Mouse (Mus musculus): Measurements from ENCODE around the gene Minos1. TPM values are rescaled to one million over a fixed set of nuclear protein-coding genes. Genes with fewer than 3 reads are reported as not detected.
A peak's percentile ranks its signal among the peaks of the same experiment; 100 is the strongest.

The Minos1 gene
- polyA plus RNA-seq, 1 experiment from 2014 or later: 286 TPM

- CTCF ChIA-PET: no interaction called here
- no peak for DNase-seq (ENCODE audit: low read depth, low spot score)
- ATAC-seq: no peak
- POLR2A ChIA-PET: interaction anchor here (1.1 kb wide), 1 partner anchor 8 kb away, joined by 4 read pairs; no protein-coding TSS in a partner anchor
- TF ChIP-seq CTCF (IDR thresholded peaks at IDR 0.05): no peak
- in situ Hi-C loops (cut with MboI; ENCODE audit: low pct_unique_long_range_greater_than_20kb): no loop called here
- no peaks in the 10 kb centered on the region for H3K27me3 ChIP-seq
Observed at GRCm38 (mm10) chr4:139120998-139121397, 9.9 kb downstream of the Minos1 start.

- no peak for TF ChIP-seq CTCF (IDR thresholded peaks at IDR 0.05)
- CTCF ChIA-PET: interaction anchor here (0.9 kb wide), 1 partner anchor 9 kb away, joined by 3 read pairs; no protein-coding TSS in a partner anchor
- DNase-seq (ENCODE audit: low read depth, low spot score): no peak
- POLR2A ChIA-PET: interaction anchor here (1.1 to 1.6 kb wide), 2 partner anchors 9 to 10 kb away, joined by 4 read pairs; no protein-coding TSS in a partner anchor
- ATAC-seq: no peak
- in situ Hi-C loops (cut with MboI; ENCODE audit: low pct_unique_long_range_greater_than_20kb): no loop called here
- no peaks in the 10 kb centered on the region for H3K27me3 ChIP-seq
Observed at GRCm38 (mm10) chr4:139120281-139120814, 10.6 kb downstream of the Minos1 start.

- no peaks in the 10 kb centered on the region for H3K27me3 ChIP-seq
- no peak for DNase-seq (ENCODE audit: low read depth, low spot score)
- no peak for ATAC-seq
- in situ Hi-C loops (cut with MboI; ENCODE audit: low pct_unique_long_range_greater_than_20kb): no loop called here
- CTCF ChIA-PET: interaction anchor here (1.6 kb wide), 1 partner anchor 29 kb away, joined by 5 read pairs; no protein-coding TSS in a partner anchor
- no peak for TF ChIP-seq CTCF (IDR thresholded peaks at IDR 0.05)
- POLR2A ChIA-PET: interaction anchor here (1.1 kb wide), 1 partner anchor 10 kb away, joined by 3 read pairs; no protein-coding TSS in a partner anchor
Observed at GRCm38 (mm10) chr4:139116356-139117063, 14.4 kb downstream of the Minos1 start.

- H3K27me3 ChIP-seq: no peaks in the 10 kb centered on the region
- no peak for ATAC-seq
- in situ Hi-C loops (cut with MboI; ENCODE audit: low pct_unique_long_range_greater_than_20kb): no loop called here
- TF ChIP-seq CTCF (IDR thresholded peaks at IDR 0.05): peak; percentile 50
- no peak for DNase-seq (ENCODE audit: low read depth, low spot score)
- POLR2A ChIA-PET: interaction anchor here (1.1 kb wide), 1 partner anchor 10 kb away, joined by 3 read pairs; no protein-coding TSS in a partner anchor
- CTCF ChIA-PET: interaction anchor here (1.4 to 1.6 kb wide), 2 partner anchors 14 to 29 kb away, joined by 3 to 5 read pairs; no protein-coding TSS in a partner anchor
Observed at GRCm38 (mm10) chr4:139115721-139116120, 15.2 kb downstream of the Minos1 start.

- CTCF ChIA-PET: no interaction called here
- in situ Hi-C loops (cut with MboI; ENCODE audit: low pct_unique_long_range_greater_than_20kb): no loop called here
Observed at GRCm38 (mm10) chr4:139112482-139112881, 18.4 kb downstream of the Minos1 start.

GRCm38 (mm10) chr4:139111421-139111820 is 19.5 kb downstream of the Minos1 start:
- CTCF ChIA-PET: interaction anchor here (1.0 to 1.6 kb wide), 3 partner anchors 8 to 113 kb away, joined by 3 read pairs; no protein-coding TSS in a partner anchor
- POLR2A ChIA-PET: no interaction called here
- ATAC-seq: no peak
- no peak for DNase-seq (ENCODE audit: low read depth, low spot score)
- TF ChIP-seq CTCF (IDR thresholded peaks at IDR 0.05): no peak
- H3K27me3 ChIP-seq: no peaks in the 10 kb centered on the region
- in situ Hi-C loops (cut with MboI; ENCODE audit: low pct_unique_long_range_greater_than_20kb): no loop called here

More at GRCm38 (mm10) chr4:139112482-139112881, 18.4 kb downstream of the Minos1 start:
- DNase-seq (ENCODE audit: low read depth, low spot score) (no peak), ATAC-seq (no peak)
- POLR2A ChIA-PET: no interaction called here
- no peaks in the 10 kb centered on the region for H3K27me3 ChIP-seq
- TF ChIP-seq CTCF (IDR thresholded peaks at IDR 0.05): no peak

GRCm38 (mm10) chr4:139110858-139111257 is 20.1 kb downstream of the Minos1 start:
- POLR2A ChIA-PET: interaction anchor here (1.7 kb wide), 1 partner anchor 9 kb away, joined by 4 read pairs; no protein-coding TSS in a partner anchor
- DNase-seq (ENCODE audit: low read depth, low spot score) (no peak), ATAC-seq (no peak)
- CTCF ChIA-PET: interaction anchor here (1.0 to 1.6 kb wide), 3 partner anchors 9 to 113 kb away, joined by 3 read pairs; no protein-coding TSS in a partner anchor
- no peaks in the 10 kb centered on the region for H3K27me3 ChIP-seq
- no peak for TF ChIP-seq CTCF (IDR thresholded peaks at IDR 0.05)
- in situ Hi-C loops (cut with MboI; ENCODE audit: low pct_unique_long_range_greater_than_20kb): no loop called here

- H3K27me3 ChIP-seq: no peaks in the 10 kb centered on the region
- DNase-seq (ENCODE audit: low read depth, low spot score) (no peak), ATAC-seq (peak; percentile 51)
- ChIA-PET CTCF (no interaction called here), POLR2A (no interaction called here)
- no peak for TF ChIP-seq CTCF (IDR thresholded peaks at IDR 0.05)
- in situ Hi-C loops (cut with MboI; ENCODE audit: low pct_unique_long_range_greater_than_20kb): no loop called here
Observed at GRCm38 (mm10) chr4:139105453-139105852, 25.5 kb downstream of the Minos1 start.

- DNase-seq (ENCODE audit: low read depth, low spot score): no peak
- ATAC-seq: no peak
- ChIA-PET CTCF (interaction anchor here (1.1 to 1.4 kb wide), 2 partner anchors 12 to 14 kb away, joined by 3 to 5 read pairs; no protein-coding TSS in a partner anchor), POLR2A (no interaction called here)
- TF ChIP-seq CTCF (IDR thresholded peaks at IDR 0.05): no peak
- in situ Hi-C loops (cut with MboI; ENCODE audit: low pct_unique_long_range_greater_than_20kb): no loop called here
- no peaks in the 10 kb centered on the region for H3K27me3 ChIP-seq
Observed at GRCm38 (mm10) chr4:139101546-139101945, 29.4 kb downstream of the Minos1 start.

- no peak for TF ChIP-seq CTCF (IDR thresholded peaks at IDR 0.05)
- no peaks in the 10 kb centered on the region for H3K27me3 ChIP-seq
- POLR2A ChIA-PET: no interaction called here
- CTCF ChIA-PET: interaction anchor here (1.4 kb wide), 1 partner anchor 13 kb away, joined by 5 read pairs; no protein-coding TSS in a partner anchor
- no peak for DNase-seq (ENCODE audit: low read depth, low spot score)
- in situ Hi-C loops (cut with MboI; ENCODE audit: low pct_unique_long_range_greater_than_20kb): no loop called here
- ATAC-seq: no peak
Observed at GRCm38 (mm10) chr4:139100326-139100725, 30.6 kb downstream of the Minos1 start.

- CTCF ChIA-PET: no interaction called here
Observed at GRCm38 (mm10) chr4:139096201-139096600, 34.7 kb downstream of the Minos1 start.

More at GRCm38 (mm10) chr4:139096201-139096600, 34.7 kb downstream of the Minos1 start:
- DNase-seq (ENCODE audit: low read depth, low spot score) (no peak), ATAC-seq (no peak)
- POLR2A ChIA-PET: no interaction called here
- TF ChIP-seq CTCF (IDR thresholded peaks at IDR 0.05): no peak
- no peaks in the 10 kb centered on the region for H3K27me3 ChIP-seq
- in situ Hi-C loops (cut with MboI; ENCODE audit: low pct_unique_long_range_greater_than_20kb): loop anchor here (10.0 kb wide), 1 partner anchor 49 kb away; no protein-coding TSS in a partner anchor

All from Patski (cell line).